Mouse (Mus musculus) liver, embryonic 14.5 days (tissue): ENCODE measurements at regions not wholly inside any gene's neighbourhood (a gene's known extent, or its start where the extent isn't known, plus 50 kb on each side); places are given as distances from the start of the nearest gene placed in this dataset.

Experiments
- CTCF ChIP-seq: IDR thresholded peaks from 2 replicates; pipeline ENCODE4 v1.5.1; 2016; ENCODE audit warnings: antibody characterized with exemption, low read depth, control low read depth
- EP300 ChIP-seq: IDR thresholded peaks from 2 replicates; pipeline ENCODE4 v1.6.1; 2016; ENCODE audit warnings: antibody characterized with exemption, low read depth

- no peak for TF ChIP-seq EP300
- TF ChIP-seq CTCF = no peak
Observed at GRCm38 (mm10) chr9:85550455-85550854, 198.7 kb downstream of the Ibtk start.
